Mouse (Mus musculus): ENCODE measurements around the gene Mitd1. TPM values are rescaled to one million over a fixed set of nuclear protein-coding genes. Genes with fewer than 3 reads are reported as not detected.

Gene Mitd1
- polyA plus RNA-seq, 1 experiment from 2014 or later = 25.4 TPM

DNA sequence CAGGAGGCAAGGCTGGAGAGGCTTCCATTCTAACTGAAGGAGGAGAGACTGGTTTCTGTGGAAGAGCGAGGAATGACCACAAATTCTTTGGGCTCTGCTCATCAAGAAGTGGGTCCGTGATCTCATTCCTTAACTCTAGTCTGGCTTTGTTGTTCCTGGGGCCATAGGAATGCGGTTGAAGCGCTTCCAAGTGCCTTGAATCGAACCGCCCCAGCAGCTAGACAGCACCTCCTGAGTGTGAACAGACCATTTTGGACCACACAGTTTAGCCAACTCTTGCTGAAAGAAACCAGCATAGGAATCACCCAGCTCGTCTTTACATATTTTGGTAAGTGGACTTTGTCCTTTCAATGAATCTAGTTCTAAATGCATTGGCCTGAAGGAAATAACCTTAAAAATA lies 18.5 kb downstream of the Mitd1 start, which contains the start of gene Lipt1:
Lipt1 (plus strand) TSS at position 35 of the 400 bp plus-strand sequence.
- peaks cover 12% of the 10 kb centered on the region for H3K36me3 ChIP-seq (ENCODE audit: insufficient read depth, low read length)
- H3K4me2 ChIP-seq (ENCODE audit: low read length) = peak within 1 kb of the TSS; percentile 69
- H3K9ac ChIP-seq (ENCODE audit: low read depth, low read length) = peak within 1 kb of the TSS; percentile 54
- peak within 1 kb of the TSS; percentile 51 for H3K4me3 ChIP-seq (replicated peaks; ENCODE audit: low read depth, low read length)
- peak; percentile 50 for ATAC-seq (replicated peaks; ENCODE audit: low FRiP score, low read depth)
- no peak for TF ChIP-seq CTCF (IDR thresholded peaks at IDR 0.05; ENCODE audit: low read depth)
- WGBS = 8% methylated on average over 7 of the region's 7 CpGs
- H3K4me1 ChIP-seq (replicated peaks; ENCODE audit: insufficient read depth, low read length) = peaks cover 5% of the 10 kb centered on the region
- peak within 1 kb of the TSS; percentile 85 for H3K27ac ChIP-seq
- no peak for DNase-seq (ENCODE audit: low spot score)
- no peaks in the 10 kb centered on the region for H3K9me3 ChIP-seq (replicated peaks; ENCODE audit: low read length)
- no peaks in the 10 kb centered on the region for H3K27me3 ChIP-seq (ENCODE audit: insufficient read depth, low read length)

- peaks cover 5% of the 10 kb centered on the region for H3K4me1 ChIP-seq (replicated peaks; ENCODE audit: insufficient read depth, low read length)
- no peak overlapping the region for H3K27ac ChIP-seq
- no peaks in the 10 kb centered on the region for H3K36me3 ChIP-seq (ENCODE audit: insufficient read depth, low read length)
- no peak overlapping the region for H3K4me2 ChIP-seq (ENCODE audit: low read length)
- DNase-seq (ENCODE audit: low spot score) = no peak
- no peaks in the 10 kb centered on the region for H3K9me3 ChIP-seq (replicated peaks; ENCODE audit: low read length)
- WGBS = 46% methylated on average over 2 of the region's 2 CpGs
- H3K9ac ChIP-seq (ENCODE audit: low read depth, low read length) = no peak overlapping the region
- no peak for ATAC-seq (replicated peaks; ENCODE audit: low FRiP score, low read depth)
- no peak for TF ChIP-seq CTCF (IDR thresholded peaks at IDR 0.05; ENCODE audit: low read depth)
- no peak overlapping the region for H3K4me3 ChIP-seq (replicated peaks; ENCODE audit: low read depth, low read length)
- no peaks in the 10 kb centered on the region for H3K27me3 ChIP-seq (ENCODE audit: insufficient read depth, low read length)
Measured at GRCm38 (mm10) chr1:37869362-37869761, 20.8 kb downstream of the Mitd1 start.

GRCm38 (mm10) chr1:37868640-37869039 lies 21.6 kb downstream of the Mitd1 start:
- no peaks in the 10 kb centered on the region for H3K36me3 ChIP-seq (ENCODE audit: insufficient read depth, low read length)
- no peak overlapping the region for H3K4me2 ChIP-seq (ENCODE audit: low read length)
- 63% methylated on average over 10 of the region's 10 CpGs for WGBS
- H3K9me3 ChIP-seq (replicated peaks; ENCODE audit: low read length) = no peaks in the 10 kb centered on the region
- no peaks in the 10 kb centered on the region for H3K27me3 ChIP-seq (ENCODE audit: insufficient read depth, low read length)
- TF ChIP-seq CTCF (IDR thresholded peaks at IDR 0.05; ENCODE audit: low read depth) = no peak
- ATAC-seq (replicated peaks; ENCODE audit: low FRiP score, low read depth) = no peak
- H3K4me3 ChIP-seq (replicated peaks; ENCODE audit: low read depth, low read length) = no peak overlapping the region
- H3K27ac ChIP-seq = no peak overlapping the region
- H3K4me1 ChIP-seq (replicated peaks; ENCODE audit: insufficient read depth, low read length) = peaks cover 5% of the 10 kb centered on the region
- DNase-seq (ENCODE audit: low spot score) = no peak
- H3K9ac ChIP-seq (ENCODE audit: low read depth, low read length) = no peak overlapping the region

DNA sequence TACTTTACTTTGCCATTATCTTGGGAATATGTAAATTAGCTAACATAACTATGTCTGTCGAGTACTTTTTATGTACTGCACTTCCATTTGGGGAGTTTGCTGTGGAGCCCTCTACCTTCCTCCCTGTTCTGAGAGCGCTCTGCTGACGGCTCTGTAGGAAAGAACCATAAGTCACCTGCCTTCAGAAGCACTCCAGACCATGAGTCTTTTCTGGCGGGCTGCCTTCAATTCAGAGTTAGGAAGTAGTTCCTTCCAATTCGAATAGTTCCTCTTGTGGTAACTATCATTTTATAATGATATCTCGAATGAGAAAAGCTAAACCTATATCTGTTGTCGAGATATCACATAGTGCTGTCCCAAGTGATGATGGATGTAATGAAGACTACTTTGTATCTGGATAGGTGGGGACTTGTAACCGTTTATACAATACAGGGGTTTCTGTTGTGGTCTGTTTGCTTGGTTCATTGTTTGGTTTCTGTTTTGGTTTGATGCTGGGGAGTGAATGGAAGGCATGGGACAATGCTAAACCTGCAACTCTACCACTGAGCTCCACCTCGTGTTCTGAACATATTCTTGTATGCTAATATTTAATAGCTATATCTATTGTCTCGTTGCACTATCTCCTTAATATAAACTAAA lies 22.4 kb downstream of the Mitd1 start:
- no peak for TF ChIP-seq CTCF (IDR thresholded peaks at IDR 0.05; ENCODE audit: low read depth)
- Histone ChIP-seq H3K4me1 (replicated peaks; ENCODE audit: insufficient read depth, low read length) (peaks cover 5% of the 10 kb centered on the region), H3K9me3 (replicated peaks; ENCODE audit: low read length) (no peaks in the 10 kb centered on the region), H3K36me3 (ENCODE audit: insufficient read depth, low read length) (no peaks in the 10 kb centered on the region), H3K4me2 (ENCODE audit: low read length) (no peak overlapping the region), H3K27me3 (ENCODE audit: insufficient read depth, low read length) (no peaks in the 10 kb centered on the region), H3K27ac (no peak overlapping the region), H3K9ac (ENCODE audit: low read depth, low read length) (no peak overlapping the region), H3K4me3 (replicated peaks; ENCODE audit: low read depth, low read length) (no peak overlapping the region)
- ATAC-seq (replicated peaks; ENCODE audit: low FRiP score, low read depth) (no peak), DNase-seq (ENCODE audit: low spot score) (no peak)
- 66% methylated on average over 10 of the region's 10 CpGs for WGBS

DNA sequence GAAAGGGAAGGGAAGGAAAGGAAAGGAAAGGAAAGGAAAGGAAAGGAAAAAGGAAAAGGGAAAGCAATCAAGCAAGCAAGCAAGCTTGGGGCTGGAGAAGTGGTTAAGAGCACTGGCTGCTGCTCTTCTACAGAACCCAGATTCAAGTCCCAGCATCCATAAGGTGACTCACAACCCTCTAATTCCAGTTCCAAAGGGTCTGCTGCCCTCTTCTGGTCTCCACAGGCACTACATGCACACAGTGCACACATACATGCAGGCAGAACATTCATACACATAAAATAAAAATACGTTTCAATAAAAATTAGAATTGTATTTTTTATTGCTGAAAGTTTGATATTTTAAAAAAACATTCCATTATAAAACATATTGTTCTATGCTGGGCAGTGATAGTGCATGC lies 23.2 kb downstream of the Mitd1 start:
- no peaks in the 10 kb centered on the region for H3K27me3 ChIP-seq (ENCODE audit: insufficient read depth, low read length)
- ATAC-seq (replicated peaks; ENCODE audit: low FRiP score, low read depth) (no peak), DNase-seq (ENCODE audit: low spot score) (peak; percentile 37)

GRCm38 (mm10) chr1:37866286-37866685 lies 23.9 kb downstream of the Mitd1 start, which contains the start of gene Tsga10:
TSS of gene Tsga10 (minus strand) at chr1:37866429.
- peak within 1 kb of the TSS; percentile 59 for H3K4me3 ChIP-seq (replicated peaks; ENCODE audit: low read depth, low read length)
- no peak for DNase-seq (ENCODE audit: low spot score)
- H3K9ac ChIP-seq (ENCODE audit: low read depth, low read length) = peak within 1 kb of the TSS; percentile 61
- no peak for TF ChIP-seq CTCF (IDR thresholded peaks at IDR 0.05; ENCODE audit: low read depth)
- no peaks in the 10 kb centered on the region for H3K36me3 ChIP-seq (ENCODE audit: insufficient read depth, low read length)
- 85% methylated on average over 6 of the region's 6 CpGs for WGBS
- H3K4me1 ChIP-seq (replicated peaks; ENCODE audit: insufficient read depth, low read length) = no peaks in the 10 kb centered on the region
- peak within 1 kb of the TSS; percentile 79 for H3K4me2 ChIP-seq (ENCODE audit: low read length)
- peak within 1 kb of the TSS; percentile 89 for H3K27ac ChIP-seq
- ATAC-seq (replicated peaks; ENCODE audit: low FRiP score, low read depth) = no peak
- H3K9me3 ChIP-seq (replicated peaks; ENCODE audit: low read length) = no peaks in the 10 kb centered on the region
- H3K27me3 ChIP-seq (ENCODE audit: insufficient read depth, low read length) = no peaks in the 10 kb centered on the region

More for the DNA sequence above, 23.2 kb downstream of the Mitd1 start:
- Histone ChIP-seq H3K27ac (no peak overlapping the region), H3K9me3 (replicated peaks; ENCODE audit: low read length) (no peaks in the 10 kb centered on the region), H3K36me3 (ENCODE audit: insufficient read depth, low read length) (no peaks in the 10 kb centered on the region), H3K4me1 (replicated peaks; ENCODE audit: insufficient read depth, low read length) (peaks cover 5% of the 10 kb centered on the region), H3K4me2 (ENCODE audit: low read length) (no peak overlapping the region), H3K9ac (ENCODE audit: low read depth, low read length) (no peak overlapping the region), H3K4me3 (replicated peaks; ENCODE audit: low read depth, low read length) (no peak overlapping the region)
- TF ChIP-seq CTCF (IDR thresholded peaks at IDR 0.05; ENCODE audit: low read depth) = peak; percentile 74
- 81% methylated on average over 1 of the region's 1 CpGs for WGBS
